Mouse (Mus musculus) embryonic facial prominence, embryonic 11.5 days (tissue): Measurements from ENCODE around the gene Gm8947. TPM values are rescaled to one million over a fixed set of nuclear protein-coding genes. Genes with fewer than 3 reads are reported as not detected.
"Not testable (repeated sequence)": the region's sequence is repeated elsewhere in the genome, so short reads cannot be mapped to it uniquely, and the experiment has no call there.

Experiments
- ATAC-seq: fragments of 200-750 bp; cut with Nextera tagmentation; replicated peaks from 2 replicates; pipeline ENCODE4 v1.8.0; 2017; ENCODE audit warnings: low read depth; ENCODE audit not compliant: insufficient number of reproducible peaks, low FRiP score, low TSS enrichment
- DNase-seq: peaks from one replicate; pipeline ENCODE4 v3.0.0-alpha.2; 2015; ENCODE audit warnings: low spot score
- H3K27ac ChIP-seq: fragments of 300-500 bp; sonication (generic); replicated peaks from 2 replicates; pipeline ENCODE4 v1.5.1; 2014; ENCODE audit warnings: mild to moderate bottlenecking, low read depth, low read length, control low read depth
- H3K27me3 ChIP-seq: fragments of 300-500 bp; sonication (generic); 2 replicates; pipeline ENCODE4 v1.6.1; 2014; ENCODE audit warnings: mild to moderate bottlenecking, low read length, moderate library complexity, mixed read lengths; ENCODE audit not compliant: control insufficient read depth, insufficient read depth
- H3K36me3 ChIP-seq: fragments of 300-500 bp; sonication (generic); replicated peaks from 2 replicates; pipeline ENCODE4 v1.6.1; 2014; ENCODE audit warnings: low read depth, mild to moderate bottlenecking, low read length, moderate library complexity, mixed read lengths; ENCODE audit not compliant: control insufficient read depth, insufficient read depth
- H3K4me1 ChIP-seq: fragments of 300-500 bp; sonication (generic); 2 replicates; pipeline ENCODE4 v1.6.1; 2014; ENCODE audit warnings: low read length, mixed read lengths; ENCODE audit not compliant: control insufficient read depth, insufficient read depth
- H3K4me2 ChIP-seq: fragments of 300-500 bp; sonication (generic); 2 replicates; pipeline ENCODE4 v1.6.1; 2014; ENCODE audit warnings: low read depth, mild to moderate bottlenecking, control low read depth, low read length, moderate library complexity
- H3K4me3 ChIP-seq: fragments of 300-500 bp; sonication (generic); 2 replicates; pipeline ENCODE4 v1.5.1; 2014; ENCODE audit warnings: low read depth, low read length, control low read depth
- H3K9ac ChIP-seq: fragments of 300-500 bp; sonication (generic); replicated peaks from 2 replicates; pipeline ENCODE4 v1.6.1; 2014; ENCODE audit warnings: mild to moderate bottlenecking, control low read depth, low read length
- H3K9me3 ChIP-seq: fragments of 300-500 bp; sonication (generic); replicated peaks from 2 replicates; pipeline ENCODE4 v1.6.1; 2016; ENCODE audit warnings: mild to moderate bottlenecking, low read length, inconsistent platforms, mixed read lengths; ENCODE audit not compliant: control insufficient read depth
- WGBS: fragments of 180-500 bp; shearing (Covaris S2); extraction: QIAGEN DNeasy Blood & Tissue Kit; methylation state at CpG from one replicate; pipeline ENCODE4 v1.1.7; 2014; 5-methylcytosine and 5-hydroxymethylcytosine counted together
- polyA plus RNA-seq: library from polyadenylated mRNA; unstranded; fragments of >200 nt; fragmentation: Nextera tagmentation; extraction: Ambion mirVana; gene quantifications from 2 replicates; pipeline ENCODE4 v1.2.1, GENCODE M21; 2014

Gene Gm8947
- polyA plus RNA-seq, result 0.45 TPM in 1 of 2 replicates, not detected in the other

GRCm38 (mm10) chr1:151192075-151192474 is at the start of gene Gm8947:
Gene Gm8947 (plus strand): TSS chr1:151192376.
- no CpG with 5 or more reads among the region's 7 CpGs for WGBS

DNA sequence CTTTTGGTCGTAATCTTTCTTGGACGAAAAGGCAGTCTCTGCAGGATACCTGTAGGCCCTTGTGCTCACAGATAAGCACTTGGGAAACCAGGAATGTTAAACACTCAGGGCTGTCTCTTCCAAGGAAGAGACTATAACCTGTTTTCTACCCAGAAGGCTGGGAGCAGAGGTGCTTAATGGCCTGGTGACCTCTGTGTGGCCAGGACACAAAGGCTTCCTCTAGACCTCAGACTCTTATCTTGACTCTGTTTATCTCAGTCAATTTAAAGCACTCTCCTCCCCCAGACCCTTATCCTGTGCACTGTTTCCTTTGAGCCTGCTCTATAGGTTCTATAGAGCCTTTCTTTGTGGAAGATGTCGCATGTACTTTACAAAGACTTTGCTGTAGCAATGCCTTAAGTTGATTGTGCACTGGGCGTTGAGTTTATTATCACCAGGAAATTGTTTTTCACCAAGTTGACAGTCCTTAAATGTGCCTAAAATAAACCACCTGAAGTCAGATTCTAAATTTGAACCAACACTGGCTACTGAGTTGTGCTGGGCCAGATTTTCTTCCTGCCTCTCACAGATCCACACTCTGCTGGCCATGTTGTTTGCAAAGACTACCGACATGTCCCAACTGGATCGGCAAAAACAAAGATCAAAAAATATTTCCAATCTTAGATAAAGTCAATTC is 47.6 kb upstream of the Gm8947 start:
- H3K9me3 ChIP-seq, result no peaks in the 10 kb centered on the region
- DNase-seq, result no peak
- no peak overlapping the region for H3K4me3 ChIP-seq
- no peak overlapping the region for H3K9ac ChIP-seq
- H3K27me3 ChIP-seq, result no peaks in the 10 kb centered on the region
- no peaks in the 10 kb centered on the region for H3K4me1 ChIP-seq
- no peak for ATAC-seq
- 78% methylated on average over 6 of the region's 6 CpGs for WGBS
- no peak overlapping the region for H3K4me2 ChIP-seq
- no peak overlapping the region for H3K27ac ChIP-seq
- no peaks in the 10 kb centered on the region for H3K36me3 ChIP-seq

More at GRCm38 (mm10) chr1:151192075-151192474, at the start of gene Gm8947:
- not testable (repeated sequence) for H3K9me3 ChIP-seq, H3K27me3 ChIP-seq, H3K9ac ChIP-seq, H3K4me3 ChIP-seq, H3K4me2 ChIP-seq, DNase-seq, H3K27ac ChIP-seq, ATAC-seq, H3K36me3 ChIP-seq, H3K4me1 ChIP-seq

GRCm38 (mm10) chr1:151147801-151148200 is 44.4 kb upstream of the Gm8947 start:
- Histone ChIP-seq H3K4me2 (no peak overlapping the region), H3K9me3 (no peaks in the 10 kb centered on the region), H3K36me3 (no peaks in the 10 kb centered on the region), H3K27ac (no peak overlapping the region), H3K4me3 (no peak overlapping the region), H3K4me1 (no peaks in the 10 kb centered on the region), H3K27me3 (no peaks in the 10 kb centered on the region), H3K9ac (no peak overlapping the region)
- no peak for ATAC-seq
- no peak for DNase-seq

DNA sequence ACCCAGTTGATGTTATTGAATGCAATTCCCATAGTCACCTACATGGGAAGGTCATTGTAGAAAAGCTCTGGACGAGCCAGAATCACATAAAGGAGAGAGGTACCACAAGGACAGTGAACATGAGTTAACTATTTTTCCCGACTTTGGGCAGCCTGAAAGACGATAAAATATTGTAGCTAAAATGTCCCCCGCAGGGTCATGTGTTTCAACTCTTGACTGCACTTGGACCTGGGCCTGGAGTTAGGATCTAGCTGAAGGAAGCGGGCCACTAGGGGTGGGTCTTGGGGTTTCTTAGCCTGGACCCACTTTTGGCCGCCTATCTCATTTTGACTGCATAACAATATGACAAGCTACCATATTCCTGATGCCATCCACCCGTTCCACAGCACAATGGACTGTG is 42.0 kb upstream of the Gm8947 start:
- no peaks in the 10 kb centered on the region for H3K4me1 ChIP-seq
- H3K27ac ChIP-seq, result no peak overlapping the region
- DNase-seq (no peak), ATAC-seq (no peak)
- H3K4me3 ChIP-seq, result no peak overlapping the region
- no peaks in the 10 kb centered on the region for H3K27me3 ChIP-seq
- H3K9me3 ChIP-seq, result no peaks in the 10 kb centered on the region
- H3K36me3 ChIP-seq, result no peaks in the 10 kb centered on the region
- no peak overlapping the region for H3K4me2 ChIP-seq
- 91% methylated on average over 7 of the region's 7 CpGs for WGBS
- H3K9ac ChIP-seq, result no peak overlapping the region

GRCm38 (mm10) chr1:151151089-151151488 is 41.1 kb upstream of the Gm8947 start:
- H3K27ac ChIP-seq, result no peak overlapping the region
- DNase-seq (no peak), ATAC-seq (no peak)
- no peak overlapping the region for H3K4me3 ChIP-seq
- WGBS, result 63% methylated on average over 2 of the region's 2 CpGs
- H3K4me2 ChIP-seq, result no peak overlapping the region
- H3K9ac ChIP-seq, result no peak overlapping the region
- H3K27me3 ChIP-seq, result no peaks in the 10 kb centered on the region
- H3K4me1 ChIP-seq, result no peaks in the 10 kb centered on the region
- H3K36me3 ChIP-seq, result no peaks in the 10 kb centered on the region
- H3K9me3 ChIP-seq, result no peaks in the 10 kb centered on the region

DNA sequence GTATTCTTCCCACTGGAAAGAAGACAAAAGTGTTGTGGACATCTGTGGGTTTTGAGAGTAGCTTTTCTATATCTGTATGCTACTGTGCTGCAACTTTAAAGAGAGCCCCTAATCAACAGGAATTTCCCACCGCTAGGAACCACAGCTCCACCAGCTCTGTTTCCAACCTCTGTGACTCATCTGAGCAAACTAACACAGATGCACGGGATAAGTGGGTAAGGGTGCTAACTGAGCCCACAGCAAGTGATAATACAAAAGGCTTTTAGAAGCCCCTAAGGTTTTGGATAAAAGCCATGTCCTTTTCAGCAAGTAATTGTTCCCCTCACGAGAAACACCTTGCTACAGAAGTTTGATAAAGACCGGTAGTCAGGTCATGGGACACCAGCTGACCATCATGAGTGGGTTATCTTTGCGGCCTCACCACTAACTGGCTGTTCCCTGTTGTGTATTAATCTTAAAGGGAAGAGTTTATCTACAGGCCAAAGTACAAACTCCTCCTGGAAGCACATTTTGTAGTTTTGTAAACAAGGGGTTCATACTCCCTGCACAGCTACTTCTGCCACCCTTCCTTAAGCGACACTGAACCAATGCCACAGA is 39.0 kb upstream of the Gm8947 start:
- Histone ChIP-seq H3K27ac (no peak overlapping the region), H3K36me3 (no peaks in the 10 kb centered on the region), H3K4me2 (no peak overlapping the region), H3K4me1 (no peaks in the 10 kb centered on the region), H3K9me3 (no peaks in the 10 kb centered on the region), H3K9ac (no peak overlapping the region), H3K27me3 (no peaks in the 10 kb centered on the region), H3K4me3 (no peak overlapping the region)
- DNase-seq (no peak), ATAC-seq (no peak)
- WGBS, result 88% methylated on average over 6 of the region's 6 CpGs

DNA sequence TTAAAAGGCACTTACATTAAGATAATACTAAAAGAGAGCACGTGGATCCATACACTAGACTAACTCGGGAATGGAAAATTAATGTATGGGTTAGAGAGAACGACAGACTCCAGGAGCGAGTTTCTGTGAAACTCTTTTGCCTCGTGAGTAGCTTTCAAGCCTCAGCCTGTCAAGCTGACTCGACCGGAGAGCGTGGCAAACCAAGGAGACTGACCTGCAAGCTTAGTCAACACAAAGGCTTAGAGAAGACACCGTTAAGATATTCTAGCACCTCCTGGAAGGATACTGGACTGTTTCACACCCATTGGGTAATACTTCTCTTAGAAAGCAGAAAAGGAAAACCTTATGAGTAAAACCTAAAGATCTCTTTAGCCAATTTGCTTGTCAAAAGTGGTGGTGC is 38.0 kb upstream of the Gm8947 start:
- H3K27ac ChIP-seq, H3K27me3 ChIP-seq, H3K9ac ChIP-seq, H3K9me3 ChIP-seq, H3K4me1 ChIP-seq, ATAC-seq, H3K4me2 ChIP-seq, H3K36me3 ChIP-seq, DNase-seq, H3K4me3 ChIP-seq: not testable (repeated sequence)
- 89% methylated on average over 9 of the region's 9 CpGs for WGBS

DNA sequence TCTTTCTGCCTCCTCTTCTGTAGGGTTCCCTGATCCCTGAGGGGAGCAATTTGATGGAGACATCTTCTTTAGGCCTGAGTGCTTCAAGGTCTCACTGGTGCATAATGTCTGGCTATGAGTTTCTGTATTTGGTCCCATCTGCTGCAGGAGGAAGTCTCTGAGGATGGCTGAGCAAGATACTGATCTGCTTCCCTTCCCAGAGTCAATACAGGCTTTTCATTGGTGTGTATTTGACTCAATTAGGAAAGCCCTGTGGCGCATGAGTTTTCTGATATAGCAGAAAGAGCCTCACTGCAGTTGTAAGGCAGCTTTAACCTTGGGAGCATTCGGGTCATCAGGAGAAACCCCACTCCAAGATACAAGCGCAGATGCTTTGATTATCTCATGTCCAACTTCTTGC is 36.0 kb upstream of the Gm8947 start:
- DNase-seq (no peak), ATAC-seq (no peak)
- Histone ChIP-seq H3K9ac (no peak overlapping the region), H3K9me3 (no peaks in the 10 kb centered on the region), H3K27ac (no peak overlapping the region), H3K4me2 (no peak overlapping the region), H3K27me3 (no peaks in the 10 kb centered on the region), H3K4me3 (no peak overlapping the region), H3K36me3 (no peaks in the 10 kb centered on the region), H3K4me1 (no peaks in the 10 kb centered on the region)
- 92% methylated on average over 3 of the region's 3 CpGs for WGBS
